Mouse (Mus musculus) forebrain, postnatal 0 days (tissue): ENCODE results near the gene Tmem17. TPM values are rescaled to one million over a fixed set of nuclear protein-coding genes. Genes with fewer than 3 reads are reported as not detected.
A peak's percentile ranks its signal among the peaks of the same experiment; 100 is the strongest.

Source experiments
- ATAC-seq: fragments of 200-750 bp; cut with Nextera tagmentation; 2 replicates; pipeline ENCODE4 v1.8.0; 2017; ENCODE audit warnings: mild to moderate bottlenecking, moderate library complexity
- DNase-seq: peaks from one replicate; pipeline ENCODE4 v3.0.0-alpha.2; 2015
- H3K27ac ChIP-seq: fragments of 300-500 bp; sonication (generic); 2 replicates; pipeline ENCODE4 v1.5.1; 2014; ENCODE audit warnings: low read depth, mild to moderate bottlenecking, antibody characterized with exemption, low read length, moderate library complexity, mixed read lengths
- H3K27me3 ChIP-seq: fragments of 300-500 bp; sonication (generic); 2 replicates; pipeline ENCODE4 v1.6.1; 2014; ENCODE audit warnings: mild to moderate bottlenecking, low read length, mixed read lengths; ENCODE audit not compliant: insufficient read depth
- H3K36me3 ChIP-seq: fragments of 300-500 bp; sonication (generic); 2 replicates; pipeline ENCODE4 v1.6.1; 2014; ENCODE audit warnings: mild to moderate bottlenecking, moderate library complexity; ENCODE audit not compliant: insufficient read depth
- H3K4me1 ChIP-seq: fragments of 300-500 bp; sonication (generic); 2 replicates; pipeline ENCODE4 v1.6.1; 2014; ENCODE audit warnings: antibody characterized with exemption; ENCODE audit not compliant: insufficient read depth
- H3K4me2 ChIP-seq: fragments of 300-500 bp; sonication (generic); 2 replicates; pipeline ENCODE4 v1.6.1; 2014; ENCODE audit warnings: low read depth, mild to moderate bottlenecking, moderate library complexity
- H3K4me3 ChIP-seq: fragments of 300-500 bp; sonication (generic); 2 replicates; pipeline ENCODE4 v1.5.1; 2014; ENCODE audit warnings: low read depth, low read length, mixed read lengths
- H3K9ac ChIP-seq: fragments of 300-500 bp; sonication (generic); 2 replicates; pipeline ENCODE4 v1.6.1; 2014; ENCODE audit warnings: mild to moderate bottlenecking
- H3K9me3 ChIP-seq: fragments of 300-500 bp; sonication (generic); 2 replicates; pipeline ENCODE4 v1.6.1; 2016; ENCODE audit warnings: low read length
- CTCF ChIP-seq: sonication (generic); IDR thresholded peaks from 2 replicates; pipeline ENCODE4 v1.5.1; 2016; ENCODE audit warnings: antibody characterized with exemption, control low read depth, low read depth
- WGBS: fragments of 180-500 bp; shearing (Covaris S2); extraction: QIAGEN DNeasy Blood & Tissue Kit; methylation state at CpG from one replicate; pipeline ENCODE4 v1.1.7; 2014; 5-methylcytosine and 5-hydroxymethylcytosine counted together
- polyA plus RNA-seq: library from polyadenylated mRNA; unstranded; fragments of >200 nt; fragmentation: Nextera tagmentation; extraction: Ambion mirVana; gene quantifications from 2 replicates; pipeline ENCODE4 v1.2.1, GENCODE M21; 2015
- total RNA-seq: library from RNA; depleted of rRNA; stranded (reverse); fragments of >200 nt; gene quantifications from 2 replicates; pipeline ENCODE4 v1.2.3, GENCODE M21; 2014; rRNA removed

Tmem17 gene
- total and polyA plus RNA-seq, 2 experiments from 2014 or later: 21.3 to 25.2 TPM

DNA sequence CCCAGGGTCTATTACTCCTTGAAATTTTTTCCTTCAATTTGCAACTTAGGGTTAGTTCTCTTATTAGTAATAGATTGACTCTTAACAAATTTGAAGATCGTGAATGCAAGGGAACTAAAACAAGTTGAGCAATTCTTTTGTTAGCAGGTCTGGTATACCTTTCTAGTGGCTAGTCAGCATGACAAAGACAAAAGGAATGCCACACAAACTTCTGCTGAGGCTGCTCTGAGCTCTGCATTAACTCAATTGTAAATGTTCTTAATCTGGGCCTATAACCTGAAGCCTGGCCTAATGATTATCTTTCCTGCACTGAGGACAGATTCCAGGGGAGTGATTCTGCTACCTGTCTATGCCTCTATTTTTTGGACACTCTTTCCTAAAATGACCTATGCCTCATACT lies 12.7 kb downstream of the Tmem17 start:
- no peak for DNase-seq
- no peaks in the 10 kb centered on the region for H3K27me3 ChIP-seq
- no peak overlapping the region for H3K27ac ChIP-seq
- H3K9me3 ChIP-seq: no peaks in the 10 kb centered on the region
- H3K36me3 ChIP-seq: peaks cover 7% of the 10 kb centered on the region; the same call in 1 of the 2 replicates
- H3K4me1 ChIP-seq: no peaks in the 10 kb centered on the region
- H3K9ac ChIP-seq: no peak overlapping the region
- WGBS: 81% methylated on average over 1 of the region's 1 CpGs
- no peak overlapping the region for H3K4me3 ChIP-seq
- no peak for TF ChIP-seq CTCF
- ATAC-seq: no peak
- no peak overlapping the region for H3K4me2 ChIP-seq

DNA sequence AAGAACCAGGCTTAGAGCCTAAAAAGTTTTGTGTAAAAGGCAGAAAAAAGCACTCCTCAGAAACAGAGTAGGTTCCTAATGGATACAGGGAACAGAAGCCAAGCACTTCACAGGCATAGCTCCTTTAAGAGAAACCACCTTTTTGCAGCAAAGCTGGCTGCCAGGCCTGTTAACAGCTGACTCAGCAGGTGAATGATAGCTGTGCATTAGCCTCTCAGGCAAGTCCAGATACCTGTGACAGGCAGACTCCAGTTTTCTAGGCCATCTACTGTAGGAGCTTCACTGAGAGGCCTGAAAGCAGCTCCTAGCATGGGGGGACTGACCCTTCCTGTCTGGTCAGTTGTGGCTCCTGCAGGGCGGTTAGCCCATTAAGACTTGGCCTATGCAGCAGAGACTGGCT lies 28.7 kb downstream of the Tmem17 start:
- no peaks in the 10 kb centered on the region for H3K9me3 ChIP-seq
- no peak overlapping the region for H3K9ac ChIP-seq
- H3K4me2 ChIP-seq: no peak overlapping the region
- H3K4me1 ChIP-seq: no peaks in the 10 kb centered on the region
- ATAC-seq: no peak
- H3K27ac ChIP-seq: no peak overlapping the region
- WGBS: 57% methylated on average over 1 of the region's 1 CpGs
- no peaks in the 10 kb centered on the region for H3K36me3 ChIP-seq
- no peak for TF ChIP-seq CTCF
- H3K4me3 ChIP-seq: no peak overlapping the region
- no peaks in the 10 kb centered on the region for H3K27me3 ChIP-seq
- DNase-seq: no peak

DNA sequence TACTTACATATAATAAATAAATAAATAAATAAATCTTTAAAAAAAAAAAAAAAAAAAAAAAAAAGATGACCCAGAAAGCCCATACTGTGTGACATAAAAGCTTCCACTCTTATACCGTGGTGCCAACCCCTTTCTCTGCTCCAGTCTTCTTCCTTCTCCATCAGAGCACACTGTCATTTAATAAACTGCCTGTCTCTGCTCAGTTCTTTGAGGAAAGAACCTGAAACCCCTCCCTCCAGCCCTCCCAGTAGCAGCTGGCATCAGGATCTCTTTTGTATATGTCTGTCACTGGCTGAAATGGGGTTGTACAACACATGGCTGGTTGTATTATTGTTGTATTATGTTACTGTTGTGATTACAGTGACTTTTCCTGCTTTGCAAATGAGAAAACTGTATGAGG lies 48.2 kb downstream of the Tmem17 start:
- Histone ChIP-seq H3K27ac (peak overlapping the region; percentile 57), H3K27me3 (no peaks in the 10 kb centered on the region), H3K4me1 (peaks cover 14% of the 10 kb centered on the region; the same call in 1 of the 2 replicates), H3K36me3 (no peaks in the 10 kb centered on the region), H3K4me2 (no peak overlapping the region), H3K4me3 (no peak overlapping the region), H3K9ac (no peak overlapping the region), H3K9me3 (no peaks in the 10 kb centered on the region)
- ATAC-seq (peak; percentile 47), DNase-seq (peak; percentile 18)
- no peak for TF ChIP-seq CTCF
- 27% methylated on average over 1 of the region's 1 CpGs for WGBS

GRCm38 (mm10) chr11:22560503-22561328 lies 48.8 kb downstream of the Tmem17 start:
- Histone ChIP-seq H3K27ac (peak overlapping the region; percentile 57), H3K9ac (peak overlapping the region; percentile 18), H3K4me3 (no peak overlapping the region), H3K27me3 (no peaks in the 10 kb centered on the region), H3K9me3 (no peaks in the 10 kb centered on the region), H3K4me2 (no peak overlapping the region), H3K4me1 (peaks cover 14% of the 10 kb centered on the region; the same call in 1 of the 2 replicates), H3K36me3 (no peaks in the 10 kb centered on the region)
- DNase-seq (peak; percentile 76), ATAC-seq (peak; percentile 89)
- TF ChIP-seq CTCF: no peak
- WGBS: 9% methylated on average over 6 of the region's 6 CpGs

DNA sequence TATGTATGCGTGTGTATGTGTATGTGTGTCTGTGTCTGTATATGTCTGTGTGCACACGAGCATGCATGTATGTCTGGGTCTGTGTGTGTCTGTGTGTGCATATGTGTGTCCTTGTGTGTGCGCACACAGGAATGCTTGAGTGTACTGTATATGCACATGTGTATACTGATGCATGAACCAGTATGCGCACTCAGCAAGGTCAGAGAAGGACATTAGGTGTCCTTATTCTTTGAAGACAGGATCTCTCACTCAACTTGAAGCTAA lies 49.4 kb downstream of the Tmem17 start:
- Histone ChIP-seq H3K36me3 (no peaks in the 10 kb centered on the region), H3K9me3 (no peaks in the 10 kb centered on the region), H3K9ac (peak overlapping the region; percentile 18), H3K27me3 (no peaks in the 10 kb centered on the region), H3K4me3 (no peak overlapping the region), H3K4me1 (peaks cover 14% of the 10 kb centered on the region; the same call in 1 of the 2 replicates), H3K27ac (peak overlapping the region; percentile 40; the same call in 1 of the 2 replicates), H3K4me2 (no peak overlapping the region)
- ATAC-seq (peak; percentile 5; the same call in 1 of the 2 replicates), DNase-seq (no peak)
- no peak for TF ChIP-seq CTCF
- WGBS: 87% methylated on average over 4 of the region's 4 CpGs

GRCm38 (mm10) chr11:22563706-22564105 lies 51.8 kb downstream of the Tmem17 start:
- Histone ChIP-seq H3K27ac (no peak overlapping the region), H3K4me1 (peaks cover 14% of the 10 kb centered on the region; the same call in 1 of the 2 replicates), H3K4me2 (no peak overlapping the region), H3K36me3 (no peaks in the 10 kb centered on the region), H3K27me3 (no peaks in the 10 kb centered on the region), H3K4me3 (no peak overlapping the region), H3K9ac (no peak overlapping the region), H3K9me3 (no peaks in the 10 kb centered on the region)
- ATAC-seq (no peak), DNase-seq (no peak)
- 88% methylated on average over 3 of the region's 3 CpGs for WGBS
- TF ChIP-seq CTCF: no peak

GRCm38 (mm10) chr11:22564676-22565075 lies 52.8 kb downstream of the Tmem17 start:
- Histone ChIP-seq H3K4me3 (no peak overlapping the region), H3K27ac (no peak overlapping the region), H3K36me3 (no peaks in the 10 kb centered on the region), H3K4me1 (peaks cover 14% of the 10 kb centered on the region; the same call in 1 of the 2 replicates), H3K9ac (no peak overlapping the region), H3K4me2 (no peak overlapping the region), H3K27me3 (no peaks in the 10 kb centered on the region), H3K9me3 (no peaks in the 10 kb centered on the region)
- no peak for DNase-seq
- ATAC-seq: no peak
- TF ChIP-seq CTCF: no peak
- 64% methylated on average over 3 of the region's 3 CpGs for WGBS

Other genes starting within 250 kb of the Tmem17 start
- gene Ehbp1, start 169.8 kb upstream of the Tmem17 start, total RNA-seq: 42.7 and 45.6 TPM in 2 replicates
- gene Ehbp1, start 169.8 kb upstream of the Tmem17 start, polyA plus RNA-seq: 8.1 and 12.0 TPM in 2 replicates